Mouse (Mus musculus) kidney, embryonic 16.5 days (tissue): ENCODE measurements at regions not wholly inside any gene's neighbourhood (a gene's known extent, or its start where the extent isn't known, plus 50 kb on each side); places are given as distances from the start of the nearest gene placed in this dataset.

ENCODE experiments used
- ATAC-seq: fragments of 200-750 bp; cut with Nextera tagmentation; 2 replicates; pipeline ENCODE4 v1.8.0; 2017; ENCODE audit warnings: moderate TSS enrichment; ENCODE audit not compliant: low FRiP score, low TSS enrichment
- H3K27ac ChIP-seq: fragments of 300-500 bp; sonication (generic); 2 replicates; pipeline ENCODE4 v1.5.1; 2014; ENCODE audit warnings: low read length
- H3K27me3 ChIP-seq: fragments of 300-500 bp; sonication (generic); 2 replicates; pipeline ENCODE4 v1.6.1; 2014; ENCODE audit warnings: low read length, control low read depth, mixed read lengths; ENCODE audit not compliant: insufficient read depth
- H3K36me3 ChIP-seq: fragments of 300-500 bp; sonication (generic); 2 replicates; pipeline ENCODE4 v1.6.1; 2014; ENCODE audit warnings: low read length, control low read depth, mixed read lengths; ENCODE audit not compliant: insufficient read depth
- H3K4me1 ChIP-seq: fragments of 300-500 bp; sonication (generic); 2 replicates; pipeline ENCODE4 v1.6.1; 2014; ENCODE audit warnings: low read length, control low read depth, mixed read lengths; ENCODE audit not compliant: insufficient read depth
- H3K4me2 ChIP-seq: fragments of 300-500 bp; sonication (generic); replicated peaks from 2 replicates; pipeline ENCODE4 v1.6.1; 2014; ENCODE audit warnings: low read depth, low read length
- H3K4me3 ChIP-seq: fragments of 300-500 bp; sonication (generic); 2 replicates; pipeline ENCODE4 v1.5.1; 2014; ENCODE audit warnings: mild to moderate bottlenecking, low read length
- H3K9ac ChIP-seq: fragments of 300-500 bp; sonication (generic); replicated peaks from 2 replicates; pipeline ENCODE4 v1.6.1; 2014; ENCODE audit warnings: low read length
- H3K9me3 ChIP-seq: fragments of 300-500 bp; sonication (generic); 2 replicates; pipeline ENCODE4 v1.6.1; 2016; ENCODE audit warnings: low read length, control low read depth
- WGBS: fragments of 180-500 bp; shearing (Covaris S2); extraction: QIAGEN DNeasy Blood & Tissue Kit; methylation state at CpG from one replicate; pipeline ENCODE4 v1.1.7; 2014; 5-methylcytosine and 5-hydroxymethylcytosine counted together

GRCm38 (mm10) chr12:73475020-73475419 lies 71.2 kb downstream of the Tmem30b start:
- Histone ChIP-seq H3K9me3 (no peaks in the 10 kb centered on the region), H3K36me3 (no peaks in the 10 kb centered on the region), H3K4me3 (no peak overlapping the region), H3K9ac (no peak overlapping the region), H3K4me2 (no peak overlapping the region), H3K27me3 (no peaks in the 10 kb centered on the region; the same call in 1 of the 2 replicates), H3K27ac (no peak overlapping the region), H3K4me1 (peaks cover 14% of the 10 kb centered on the region)
- WGBS = 63% methylated on average over 5 of the region's 5 CpGs
- ATAC-seq = no peak

- Histone ChIP-seq H3K27me3 (no peaks in the 10 kb centered on the region; the same call in 1 of the 2 replicates), H3K36me3 (no peaks in the 10 kb centered on the region), H3K27ac (no peak overlapping the region), H3K9ac (no peak overlapping the region), H3K4me3 (no peak overlapping the region), H3K4me1 (peaks cover 18% of the 10 kb centered on the region), H3K4me2 (no peak overlapping the region), H3K9me3 (no peaks in the 10 kb centered on the region)
- 59% methylated on average over 4 of the region's 4 CpGs for WGBS
- no peak for ATAC-seq
Measured at GRCm38 (mm10) chr12:73473111-73473510, 73.1 kb downstream of the Tmem30b start.

GRCm38 (mm10) chr12:73471966-73472365 lies 74.2 kb downstream of the Tmem30b start:
- Histone ChIP-seq H3K4me1 (peaks cover 18% of the 10 kb centered on the region), H3K27ac (no peak overlapping the region), H3K4me3 (peak overlapping the region; percentile 20), H3K27me3 (no peaks in the 10 kb centered on the region), H3K9me3 (no peaks in the 10 kb centered on the region), H3K9ac (no peak overlapping the region; the same call in 1 of the 2 replicates), H3K4me2 (peak overlapping the region; percentile 45), H3K36me3 (no peaks in the 10 kb centered on the region)
- ATAC-seq = no peak
- WGBS = 44% methylated on average over 9 of the region's 9 CpGs

- Histone ChIP-seq H3K36me3 (no peaks in the 10 kb centered on the region), H3K4me3 (no peak overlapping the region), H3K27me3 (no peaks in the 10 kb centered on the region), H3K27ac (no peak overlapping the region), H3K4me2 (no peak overlapping the region), H3K9ac (no peak overlapping the region), H3K4me1 (peaks cover 6% of the 10 kb centered on the region), H3K9me3 (no peaks in the 10 kb centered on the region)
- WGBS = 38% methylated on average over 7 of the region's 7 CpGs
- no peak for ATAC-seq
Measured at GRCm38 (mm10) chr12:73466484-73466883, 79.7 kb downstream of the Tmem30b start.

GRCm38 (mm10) chr12:73465975-73466374 lies 80.2 kb downstream of the Tmem30b start:
- Histone ChIP-seq H3K4me3 (no peak overlapping the region), H3K36me3 (no peaks in the 10 kb centered on the region), H3K27ac (no peak overlapping the region), H3K9ac (no peak overlapping the region), H3K4me1 (peaks cover 6% of the 10 kb centered on the region), H3K4me2 (no peak overlapping the region), H3K9me3 (no peaks in the 10 kb centered on the region), H3K27me3 (no peaks in the 10 kb centered on the region)
- WGBS = 57% methylated on average over 5 of the region's 5 CpGs
- no peak for ATAC-seq

GRCm38 (mm10) chr12:73464311-73464710 lies 81.9 kb downstream of the Tmem30b start:
- WGBS = 82% methylated on average over 5 of the region's 5 CpGs
- no peaks in the 10 kb centered on the region for H3K27me3 ChIP-seq
- H3K9ac ChIP-seq = no peak overlapping the region
- no peaks in the 10 kb centered on the region for H3K36me3 ChIP-seq
- no peak overlapping the region for H3K27ac ChIP-seq
- no peak overlapping the region for H3K4me2 ChIP-seq
- H3K9me3 ChIP-seq = no peaks in the 10 kb centered on the region
- peaks cover 11% of the 10 kb centered on the region for H3K4me1 ChIP-seq
- no peak overlapping the region for H3K4me3 ChIP-seq
- no peak for ATAC-seq

GRCm38 (mm10) chr12:73462091-73462490 lies 84.1 kb downstream of the Tmem30b start:
- no peaks in the 10 kb centered on the region for H3K36me3 ChIP-seq
- H3K4me1 ChIP-seq = peaks cover 11% of the 10 kb centered on the region
- WGBS = 50% methylated on average over 5 of the region's 5 CpGs
- H3K27me3 ChIP-seq = no peaks in the 10 kb centered on the region
- H3K4me3 ChIP-seq = no peak overlapping the region
- H3K27ac ChIP-seq = no peak overlapping the region; the same call in 1 of the 2 replicates
- 0 out of 2 replicates have a peak overlapping the region, but pooled peaks have one; percentile 13 for H3K9ac ChIP-seq
- no peaks in the 10 kb centered on the region for H3K9me3 ChIP-seq
- 0 out of 2 replicates have a peak, but pooled peaks have one; percentile 32 for ATAC-seq
- H3K4me2 ChIP-seq = no peak overlapping the region

- Histone ChIP-seq H3K36me3 (no peaks in the 10 kb centered on the region), H3K9ac (no peak overlapping the region), H3K27me3 (no peaks in the 10 kb centered on the region), H3K4me2 (no peak overlapping the region), H3K4me3 (no peak overlapping the region), H3K9me3 (no peaks in the 10 kb centered on the region), H3K4me1 (peaks cover 11% of the 10 kb centered on the region), H3K27ac (peak overlapping the region; percentile 34)
- 15% methylated on average over 2 of the region's 2 CpGs for WGBS
- peak; percentile 70 for ATAC-seq
Measured at GRCm38 (mm10) chr12:73460291-73460761, 85.9 kb downstream of the Tmem30b start.

- Histone ChIP-seq H3K36me3 (no peaks in the 10 kb centered on the region), H3K4me2 (no peak overlapping the region), H3K4me3 (no peak overlapping the region), H3K27ac (no peak overlapping the region), H3K27me3 (no peaks in the 10 kb centered on the region), H3K9ac (no peak overlapping the region), H3K4me1 (peaks cover 11% of the 10 kb centered on the region), H3K9me3 (no peaks in the 10 kb centered on the region)
- no peak for ATAC-seq
- WGBS = 58% methylated on average over 3 of the region's 3 CpGs
Measured at GRCm38 (mm10) chr12:73451257-73451656, 94.9 kb downstream of the Tmem30b start.

- no peaks in the 10 kb centered on the region for H3K9me3 ChIP-seq
- no peak overlapping the region for H3K4me3 ChIP-seq
- H3K36me3 ChIP-seq = no peaks in the 10 kb centered on the region
- ATAC-seq = no peak
- WGBS = 82% methylated on average over 4 of the region's 4 CpGs
- peaks cover 15% of the 10 kb centered on the region for H3K4me1 ChIP-seq
- no peak overlapping the region for H3K27ac ChIP-seq
- H3K27me3 ChIP-seq = no peaks in the 10 kb centered on the region
- H3K9ac ChIP-seq = no peak overlapping the region
- no peak overlapping the region for H3K4me2 ChIP-seq
Measured at GRCm38 (mm10) chr12:73450541-73450940, 95.7 kb downstream of the Tmem30b start.
